Mouse (Mus musculus): ENCODE data around the gene Stap2. TPM values are rescaled to one million over a fixed set of nuclear protein-coding genes. Genes with fewer than 3 reads are reported as not detected.

The Stap2 gene
- polyA plus RNA-seq, 1 experiment from 2014 or later: 14.3 TPM

DNA sequence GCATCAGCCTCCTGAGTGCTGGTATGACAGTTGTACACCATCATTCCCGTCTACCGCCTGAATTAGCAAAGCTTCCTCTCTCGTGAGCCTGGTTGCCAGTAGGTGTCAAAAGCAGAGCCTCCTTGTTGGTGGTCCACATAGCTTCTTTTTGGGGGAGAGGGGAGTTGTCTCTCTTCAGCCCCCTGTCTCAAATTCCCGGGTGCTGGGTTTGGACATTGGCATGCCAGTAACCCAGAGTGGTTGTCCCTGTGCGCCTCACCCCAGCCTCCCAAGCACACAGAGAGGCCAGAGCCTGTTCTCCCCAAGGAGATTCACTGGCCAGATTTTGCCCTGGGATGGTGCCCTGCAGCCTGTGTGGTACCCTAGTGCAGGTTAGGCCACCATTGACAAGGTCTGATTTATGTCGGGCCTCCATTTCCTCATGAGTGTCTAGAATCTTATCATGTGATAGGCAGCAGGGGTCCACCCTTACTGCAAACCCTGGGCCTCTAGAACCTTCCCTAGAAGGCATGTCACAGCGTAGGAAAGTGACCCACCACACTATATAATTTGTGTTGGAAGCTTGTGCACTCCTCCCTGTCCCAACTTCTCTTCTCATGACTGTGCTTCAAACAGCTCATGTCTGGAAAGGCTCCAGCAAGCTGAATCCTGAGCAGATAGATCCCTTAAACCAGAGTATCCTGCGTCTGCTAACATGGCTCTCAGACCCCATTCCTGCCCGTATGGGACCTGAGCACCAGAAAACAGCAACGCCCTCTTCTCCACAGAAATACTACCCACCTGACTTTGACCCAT lies 45.2 kb downstream of the Stap2 start:
- DNase-seq: peak; percentile 12
- no peak for TF ChIP-seq EP300 (IDR thresholded peaks at IDR 0.05; ENCODE audit: low read depth)
- TF ChIP-seq CTCF (IDR thresholded peaks at IDR 0.05; ENCODE audit: low read depth): no peak
- peak overlapping the region; percentile 59 for H3K9ac ChIP-seq (replicated peaks)
- H3K27ac ChIP-seq (ENCODE audit: low read depth): peak overlapping the region; percentile 89
- peak overlapping the region; percentile 55 for H3K4me3 ChIP-seq (ENCODE audit: low read depth, low read length)
- peaks cover 23% of the 10 kb centered on the region for H3K4me1 ChIP-seq (ENCODE audit: insufficient read depth)
- 66% methylated on average over 10 of the region's 10 CpGs for WGBS (ENCODE audit: insufficient replicate concordance)
- H3K4me2 ChIP-seq (ENCODE audit: low read depth, low read length): peak overlapping the region; percentile 74
- ATAC-seq: no peak
- H3K9me3 ChIP-seq (ENCODE audit: low read length): no peaks in the 10 kb centered on the region
- no peaks in the 10 kb centered on the region for H3K27me3 ChIP-seq (ENCODE audit: insufficient read depth, low read length)
- peaks cover 18% of the 10 kb centered on the region for H3K36me3 ChIP-seq (replicated peaks; ENCODE audit: insufficient read depth, low read length)

DNA sequence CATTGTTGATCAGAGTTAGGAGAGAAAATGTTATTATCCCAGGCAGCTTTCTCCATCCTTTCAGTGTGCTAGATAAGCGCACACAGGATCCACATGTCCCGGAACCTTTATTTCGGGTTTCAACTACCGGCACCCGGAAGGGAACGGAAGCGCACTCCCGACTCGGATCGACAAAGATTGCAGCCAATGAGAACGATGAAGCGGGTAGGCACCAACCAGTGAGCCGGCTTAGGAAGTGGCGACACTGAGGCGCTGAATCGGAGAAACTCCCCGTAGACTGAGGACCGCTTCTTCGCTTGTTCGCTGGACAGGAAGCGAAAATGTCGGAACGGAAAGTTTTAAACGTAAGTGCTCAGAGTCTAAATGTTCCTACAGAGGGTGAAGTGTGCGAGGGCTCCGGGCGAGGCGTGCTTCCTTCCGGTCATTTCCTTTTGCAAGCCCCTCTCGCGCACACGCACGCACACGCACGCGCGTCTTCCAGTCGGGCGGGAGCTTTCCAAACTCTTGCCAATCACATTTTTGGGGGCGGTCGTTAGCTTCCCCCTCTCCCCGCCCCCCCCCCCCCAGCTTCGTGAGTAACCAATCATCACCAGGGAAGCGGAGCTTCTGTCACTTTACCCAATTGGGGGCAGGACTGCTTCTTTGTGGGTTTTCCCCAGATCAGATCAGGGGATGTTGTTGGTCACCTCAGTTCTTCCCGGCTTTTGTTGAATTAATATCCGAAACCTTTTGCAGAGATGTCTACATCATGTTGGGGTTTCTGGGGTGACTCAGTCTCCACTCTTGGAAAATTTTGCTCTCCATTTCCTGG lies 46.3 kb downstream of the Stap2 start, which contains the start of gene Yju2:
TSS of gene Yju2 (plus strand) at position 182 of the 811 bp plus-strand sequence.
- Histone ChIP-seq H3K4me3 (ENCODE audit: low read depth, low read length) (peak within 1 kb of the TSS; percentile 55), H3K36me3 (replicated peaks; ENCODE audit: insufficient read depth, low read length) (peaks cover 10% of the 10 kb centered on the region), H3K4me1 (ENCODE audit: insufficient read depth) (peaks cover 23% of the 10 kb centered on the region), H3K9me3 (ENCODE audit: low read length) (no peaks in the 10 kb centered on the region), H3K27ac (ENCODE audit: low read depth) (peak within 1 kb of the TSS; percentile 89), H3K27me3 (ENCODE audit: insufficient read depth, low read length) (no peaks in the 10 kb centered on the region), H3K4me2 (ENCODE audit: low read depth, low read length) (peak within 1 kb of the TSS; percentile 74), H3K9ac (replicated peaks) (peak within 1 kb of the TSS; percentile 59)
- DNase-seq (peak; percentile 93), ATAC-seq (peak; percentile 94)
- under 1% methylated on average over 45 of the region's 46 CpGs for WGBS (ENCODE audit: insufficient replicate concordance)
- TF ChIP-seq CTCF (IDR thresholded peaks at IDR 0.05; ENCODE audit: low read depth): no peak; the same call in 1 of the 2 replicates
- TF ChIP-seq EP300 (IDR thresholded peaks at IDR 0.05; ENCODE audit: low read depth): no peak

DNA sequence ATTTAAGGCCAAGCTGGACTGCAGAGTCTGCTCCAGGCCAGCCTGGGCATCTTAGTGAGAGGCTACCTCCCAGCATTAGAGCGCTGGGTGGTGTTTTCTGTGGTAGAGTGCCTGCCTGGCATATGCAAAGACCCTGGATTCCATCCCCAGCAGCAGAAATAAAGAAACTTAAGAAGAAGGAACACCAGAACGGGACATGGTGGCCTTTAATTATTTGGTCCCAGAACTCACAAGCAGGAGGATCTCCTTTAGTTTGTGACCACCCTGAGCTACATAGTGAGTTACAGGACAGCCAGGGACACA lies 46.8 kb downstream of the Stap2 start:
- ATAC-seq (no peak), DNase-seq (no peak)
- peak overlapping the region; percentile 89 for H3K27ac ChIP-seq (ENCODE audit: low read depth)
- H3K36me3 ChIP-seq (replicated peaks; ENCODE audit: insufficient read depth, low read length): peaks cover 10% of the 10 kb centered on the region
- H3K4me2 ChIP-seq (ENCODE audit: low read depth, low read length): peak overlapping the region; percentile 74
- H3K4me3 ChIP-seq (ENCODE audit: low read depth, low read length): peak overlapping the region; percentile 55
- H3K4me1 ChIP-seq (ENCODE audit: insufficient read depth): peaks cover 23% of the 10 kb centered on the region
- H3K27me3 ChIP-seq (ENCODE audit: insufficient read depth, low read length): no peaks in the 10 kb centered on the region
- no peak for TF ChIP-seq CTCF (IDR thresholded peaks at IDR 0.05; ENCODE audit: low read depth)
- no peak for TF ChIP-seq EP300 (IDR thresholded peaks at IDR 0.05; ENCODE audit: low read depth)
- no peaks in the 10 kb centered on the region for H3K9me3 ChIP-seq (ENCODE audit: low read length)
- H3K9ac ChIP-seq (replicated peaks): peak overlapping the region; percentile 59
- WGBS (ENCODE audit: insufficient replicate concordance): 33% methylated on average over 2 of the region's 2 CpGs

GRCm38 (mm10) chr17:55957726-55958583 lies 47.4 kb downstream of the Stap2 start:
- 66% methylated on average over 13 of the region's 13 CpGs for WGBS (ENCODE audit: insufficient replicate concordance)
- Histone ChIP-seq H3K4me3 (ENCODE audit: low read depth, low read length) (peak overlapping the region; percentile 55), H3K4me1 (ENCODE audit: insufficient read depth) (peaks cover 23% of the 10 kb centered on the region), H3K4me2 (ENCODE audit: low read depth, low read length) (peak overlapping the region; percentile 74), H3K9me3 (ENCODE audit: low read length) (no peaks in the 10 kb centered on the region), H3K9ac (replicated peaks) (peak overlapping the region; percentile 59; the same call in 1 of the 2 replicates), H3K36me3 (replicated peaks; ENCODE audit: insufficient read depth, low read length) (peaks cover 10% of the 10 kb centered on the region), H3K27ac (ENCODE audit: low read depth) (peak overlapping the region; percentile 89), H3K27me3 (ENCODE audit: insufficient read depth, low read length) (no peaks in the 10 kb centered on the region)
- no peak for DNase-seq
- no peak for ATAC-seq
- TF ChIP-seq CTCF (IDR thresholded peaks at IDR 0.05; ENCODE audit: low read depth) (no peak), EP300 (IDR thresholded peaks at IDR 0.05; ENCODE audit: low read depth) (no peak)

GRCm38 (mm10) chr17:55957168-55957567 lies 48.2 kb downstream of the Stap2 start:
- no peak overlapping the region for H3K9ac ChIP-seq (replicated peaks)
- ATAC-seq (no peak), DNase-seq (peak; percentile 82)
- WGBS (ENCODE audit: insufficient replicate concordance): 21% methylated on average over 9 of the region's 9 CpGs
- TF ChIP-seq CTCF (IDR thresholded peaks at IDR 0.05; ENCODE audit: low read depth) (peak; percentile 87), EP300 (IDR thresholded peaks at IDR 0.05; ENCODE audit: low read depth) (no peak)
- no peak overlapping the region for H3K4me2 ChIP-seq (ENCODE audit: low read depth, low read length)
- H3K4me3 ChIP-seq (ENCODE audit: low read depth, low read length): no peak overlapping the region
- peaks cover 10% of the 10 kb centered on the region for H3K36me3 ChIP-seq (replicated peaks; ENCODE audit: insufficient read depth, low read length)
- H3K4me1 ChIP-seq (ENCODE audit: insufficient read depth): peaks cover 23% of the 10 kb centered on the region
- no peaks in the 10 kb centered on the region for H3K27me3 ChIP-seq (ENCODE audit: insufficient read depth, low read length)
- no peak overlapping the region for H3K27ac ChIP-seq (ENCODE audit: low read depth)
- H3K9me3 ChIP-seq (ENCODE audit: low read length): no peaks in the 10 kb centered on the region

Data from liver, postnatal 0 days (tissue).